Mouse (Mus musculus) spleen, postnatal 4 days (tissue): ENCODE measurements around the gene Npas3.
"Not testable (repeated sequence)": the region's sequence is repeated elsewhere in the genome, so short reads cannot be mapped to it uniquely, and the experiment has no call there.

Experiments
- DNase-seq, 2 experiments: peaks; one replicate each; pipeline ENCODE4 v3.0.0; 2022; ENCODE audit warnings: low spot score in 2 of 2

Npas3 gene

DNA sequence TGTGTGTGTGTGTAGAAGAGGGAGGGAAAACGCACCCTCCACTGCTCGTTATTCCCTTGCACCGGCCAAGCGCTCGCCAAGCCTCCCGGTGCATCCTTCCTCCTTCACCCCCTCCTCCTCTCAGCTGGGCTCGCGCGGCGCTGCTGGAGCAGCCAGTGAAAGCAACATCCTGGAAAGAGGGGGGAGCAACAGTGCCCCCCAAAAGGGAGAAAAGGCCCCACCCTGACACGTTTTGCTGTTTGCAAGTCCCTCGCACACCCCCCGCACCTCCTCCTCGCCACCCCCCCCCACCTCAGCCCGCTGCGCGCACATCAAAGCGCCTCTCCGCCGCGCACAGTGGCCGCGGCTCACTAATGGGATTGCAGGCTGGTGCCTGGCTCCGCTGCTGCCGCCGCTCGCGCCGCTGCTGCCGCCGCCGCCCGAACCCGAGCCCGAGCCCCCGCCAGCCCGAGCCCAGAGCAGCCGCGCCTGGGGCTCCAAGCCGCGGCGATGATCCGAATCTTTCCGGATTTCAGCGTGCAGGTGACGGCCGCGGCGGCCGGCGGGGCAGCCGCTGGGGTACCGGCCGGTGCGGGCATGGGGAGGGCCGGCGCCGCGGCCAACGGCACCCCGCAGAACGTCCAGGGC is at the start of gene Npas3:
TSS of gene Npas3 (plus strand) at position 577 of the 627 bp plus-strand sequence.
- DNase-seq = no peak

- no peak for DNase-seq
These were observed 31.3 kb upstream of the Npas3 start for GRCm38 (mm10) chr12:53217141-53217540.

DNA sequence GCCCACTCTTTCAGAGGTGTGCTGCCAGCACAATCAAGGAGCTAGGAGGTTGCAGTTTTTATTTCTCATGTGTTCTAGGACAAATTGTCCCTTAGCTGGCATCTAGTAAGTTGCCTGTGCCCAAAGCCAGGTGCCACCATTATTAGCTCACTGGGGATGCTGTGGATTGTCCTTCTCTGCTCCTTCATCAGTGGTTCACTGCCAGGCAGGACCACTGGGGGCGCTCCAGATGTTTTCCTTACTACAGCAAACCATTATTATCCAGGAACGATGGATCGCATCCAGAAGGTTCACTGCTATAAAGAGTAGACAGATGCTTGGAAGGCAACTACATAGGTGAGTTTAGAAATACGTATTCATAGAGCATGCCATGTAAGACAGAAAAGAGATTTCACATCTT is 25.7 kb upstream of the Npas3 start:
- no peak for DNase-seq

DNA sequence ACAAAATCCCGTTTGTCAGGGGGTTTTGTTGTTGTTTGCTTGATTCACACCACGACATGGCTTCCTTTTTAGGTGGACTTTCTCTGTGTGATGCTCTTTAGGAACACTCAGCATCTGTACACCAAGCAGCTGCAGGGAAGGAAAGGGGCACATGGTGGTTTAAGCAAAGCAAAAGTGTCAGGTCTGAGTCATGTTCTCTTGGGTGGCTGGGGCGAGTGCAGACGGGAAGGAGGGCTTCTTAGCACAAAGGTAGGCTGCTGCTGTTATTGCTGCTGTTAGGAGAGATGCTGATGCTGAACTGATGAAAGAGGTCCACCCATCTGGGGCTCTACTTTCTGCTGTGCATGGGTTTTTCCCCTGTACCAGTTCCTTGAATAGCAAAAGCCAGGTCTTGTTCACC is 21.1 kb upstream of the Npas3 start:
- no peak for DNase-seq

- DNase-seq = no peak
These were observed 19.1 kb upstream of the Npas3 start for GRCm38 (mm10) chr12:53229419-53229818.

DNA sequence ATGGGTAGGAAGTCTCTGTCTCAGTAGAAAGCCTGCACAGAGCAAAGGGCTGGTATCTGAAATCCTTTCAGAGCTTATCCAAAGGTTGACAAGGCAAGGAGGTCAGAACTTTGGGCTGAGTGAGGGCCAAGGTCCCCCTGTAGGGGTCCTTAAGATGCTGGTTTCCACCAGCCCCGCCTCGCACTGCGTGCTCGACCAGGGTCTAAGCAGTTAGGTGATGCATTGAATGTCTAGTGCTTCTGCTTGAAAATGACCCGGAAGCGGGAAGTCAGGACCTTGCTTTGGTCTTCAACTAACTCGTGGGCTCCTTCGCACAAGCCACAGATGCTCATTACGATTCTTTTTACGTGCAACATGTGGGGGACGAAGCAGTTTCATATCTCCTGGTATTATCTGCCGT is 2.3 kb upstream of the Npas3 start:
- no peak for DNase-seq

GRCm38 (mm10) chr12:53246581-53247490 is 1.6 kb upstream of the Npas3 start:
- no peak for DNase-seq

DNA sequence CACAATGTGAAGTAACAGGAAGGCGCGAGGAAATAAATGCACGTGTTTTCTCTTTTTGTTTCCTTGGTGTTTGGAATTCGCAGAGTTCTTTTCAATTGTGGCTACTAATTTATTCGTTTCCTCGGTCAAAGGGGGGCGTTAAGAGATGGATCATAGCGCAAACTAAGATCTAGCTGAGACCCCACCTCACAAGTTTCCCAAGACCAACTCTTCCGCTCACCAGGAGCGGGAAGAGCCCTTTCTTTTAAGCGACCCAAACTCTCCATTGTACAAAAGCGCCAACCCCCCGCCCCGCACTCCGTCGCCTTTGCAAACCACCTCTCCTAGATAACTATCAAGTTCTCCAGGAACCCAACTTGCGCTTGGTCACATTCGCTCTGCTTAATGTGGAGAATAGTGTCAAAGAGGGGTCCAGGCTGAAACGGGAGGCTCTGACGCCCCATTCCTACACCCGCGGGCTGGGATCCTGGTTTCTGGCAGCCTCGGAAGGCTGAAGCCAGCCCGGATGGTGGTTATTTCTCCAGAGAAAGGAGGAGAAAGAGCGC is 914 bp upstream of the Npas3 start:
- no peak for DNase-seq

GRCm38 (mm10) chr12:53248796-53249195 is 319 bp downstream of the Npas3 start:
- DNase-seq = no peak

- DNase-seq = no peak
These were observed 3.3 kb downstream of the Npas3 start for GRCm38 (mm10) chr12:53251701-53252181.

GRCm38 (mm10) chr12:53252213-53252571 is 3.7 kb downstream of the Npas3 start:
- no peak for DNase-seq

- no peak for DNase-seq
These were observed 4.3 kb downstream of the Npas3 start for GRCm38 (mm10) chr12:53252572-53253422.

DNA sequence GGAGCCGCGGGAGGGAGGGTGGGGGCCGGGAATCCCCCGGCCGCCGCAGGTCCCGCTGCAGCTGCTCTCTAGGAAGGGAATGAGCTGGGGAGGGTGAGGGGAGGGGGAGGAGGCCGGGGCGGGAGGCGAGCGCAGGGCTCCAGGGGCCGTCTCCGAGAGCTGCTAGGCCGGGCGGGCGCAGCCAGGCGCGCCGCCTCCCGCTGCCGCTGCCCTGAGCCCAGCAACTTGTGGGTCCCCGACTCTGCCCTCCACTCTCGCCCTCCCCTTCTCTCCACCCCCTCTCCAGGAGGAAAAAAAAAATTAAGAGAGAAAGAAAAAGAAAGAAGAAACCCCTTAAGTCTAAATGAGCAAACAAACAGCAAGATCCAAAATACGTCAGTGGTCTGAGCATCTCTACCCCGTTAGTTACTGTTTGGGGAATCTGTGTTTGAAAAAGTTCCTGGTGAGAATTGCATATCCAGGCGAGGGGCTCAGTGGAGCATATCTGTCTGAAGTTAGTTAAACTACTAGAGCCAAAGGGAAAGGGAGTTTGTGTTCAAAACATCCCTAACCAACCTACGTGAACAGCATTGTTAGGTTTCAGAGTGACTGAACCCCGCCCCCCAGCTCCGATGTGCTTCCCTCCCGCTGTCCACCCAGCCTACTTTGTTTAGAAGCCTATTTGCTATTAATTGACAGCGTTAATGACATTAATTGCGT is 5.1 kb downstream of the Npas3 start:
- no peak for DNase-seq

GRCm38 (mm10) chr12:53254160-53254480 is 5.6 kb downstream of the Npas3 start:
- no peak for DNase-seq

DNA sequence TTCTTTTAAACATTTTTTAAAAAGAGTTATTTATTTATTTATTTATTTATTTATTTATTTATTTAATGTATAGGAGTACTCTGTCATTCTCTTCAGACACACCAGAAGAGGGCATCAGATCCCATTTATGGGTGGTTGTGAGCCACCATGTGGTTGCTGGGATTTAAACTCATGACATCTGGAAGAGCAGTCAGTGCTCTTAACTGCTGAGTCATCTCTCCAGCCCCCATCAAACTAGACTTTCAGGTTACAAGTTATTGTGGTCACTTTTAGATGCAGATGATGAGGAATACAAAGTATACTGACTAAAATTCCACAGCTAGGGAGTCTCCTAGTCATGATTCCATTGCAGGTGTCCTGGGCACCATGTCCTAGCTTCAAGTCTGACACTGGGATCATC is 26.0 kb downstream of the Npas3 start:
- DNase-seq = not testable (repeated sequence)

- no peak for DNase-seq
These were observed 28.9 kb downstream of the Npas3 start for GRCm38 (mm10) chr12:53277393-53277792.

DNA sequence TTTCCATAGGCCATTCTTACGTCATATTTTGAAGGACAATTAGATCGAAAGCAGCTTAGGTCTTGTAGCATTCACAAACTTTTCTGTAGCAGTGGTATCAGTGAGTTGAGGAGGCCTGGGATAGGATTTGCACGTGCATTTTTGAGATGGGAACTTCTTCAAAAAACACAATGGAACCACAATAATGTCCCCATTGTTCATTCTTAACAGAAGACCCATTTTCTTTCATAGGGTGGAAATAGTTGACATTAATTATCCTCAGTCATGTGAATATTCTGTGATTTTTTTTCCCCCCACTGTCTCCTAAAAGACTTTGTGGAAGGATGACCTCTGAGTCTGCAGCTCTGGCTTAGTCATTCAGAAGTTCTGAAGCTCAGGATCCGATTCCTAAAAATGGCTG is 41.9 kb downstream of the Npas3 start:
- DNase-seq = peak in 1 of 2 experiments; percentile 7

DNA sequence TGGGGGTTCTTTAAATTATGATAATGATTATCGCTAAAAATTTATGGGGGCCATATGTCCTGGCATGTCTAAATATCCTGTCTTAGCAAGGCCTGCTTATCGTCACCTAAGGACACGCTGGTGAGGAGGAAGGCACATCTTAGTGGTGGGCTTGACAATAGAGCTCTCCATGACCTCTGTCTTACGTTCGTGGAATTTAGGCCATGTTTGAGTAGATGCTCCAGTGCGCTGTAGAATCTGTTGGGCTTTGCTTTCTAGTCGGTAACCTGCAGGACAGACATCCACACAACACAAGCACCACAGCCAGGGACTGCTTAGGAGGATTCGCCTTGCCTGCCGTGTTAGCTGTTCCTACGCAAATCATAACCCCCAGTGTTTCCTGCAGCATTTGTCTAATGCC is 42.4 kb downstream of the Npas3 start:
- DNase-seq = no peak

- DNase-seq = peak in 1 of 2 experiments; percentile 37
These were observed 43.5 kb downstream of the Npas3 start for GRCm38 (mm10) chr12:53292010-53292409.

GRCm38 (mm10) chr12:53292508-53293300 is 44.2 kb downstream of the Npas3 start:
- DNase-seq = peak in 1 of 2 experiments; percentile 39
